Mouse (Mus musculus) kidney, adult 8-10 months (tissue): ENCODE measurements at regions not wholly inside any gene's neighbourhood (a gene's known extent, or its start where the extent isn't known, plus 50 kb on each side); places are given as distances from the start of the nearest gene placed in this dataset.

ENCODE experiments used
- DNase-seq, 2 experiments: peaks; one replicate each; pipeline ENCODE4 v3.0.0; 2022

DNA sequence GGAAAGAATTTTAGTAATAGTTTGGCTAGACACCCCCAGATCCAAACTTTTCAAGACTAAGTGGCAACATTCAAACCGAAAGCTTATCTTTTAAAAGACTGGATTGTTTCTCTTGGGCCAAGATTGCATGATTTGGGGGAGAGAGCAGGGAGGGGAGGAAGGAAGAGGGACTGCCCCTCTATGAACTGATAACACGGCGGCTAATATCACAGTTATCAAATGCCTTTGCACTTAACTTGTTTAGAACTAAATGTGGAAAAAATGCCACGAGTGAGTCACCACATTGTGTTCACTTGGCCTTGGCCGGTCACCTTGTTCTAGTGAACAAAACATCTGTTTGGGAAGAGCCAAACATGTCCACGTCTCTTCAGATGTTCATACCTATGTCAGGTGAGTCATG, 92.3 kb downstream of the Tes start:
- DNase-seq, result no peak

DNA sequence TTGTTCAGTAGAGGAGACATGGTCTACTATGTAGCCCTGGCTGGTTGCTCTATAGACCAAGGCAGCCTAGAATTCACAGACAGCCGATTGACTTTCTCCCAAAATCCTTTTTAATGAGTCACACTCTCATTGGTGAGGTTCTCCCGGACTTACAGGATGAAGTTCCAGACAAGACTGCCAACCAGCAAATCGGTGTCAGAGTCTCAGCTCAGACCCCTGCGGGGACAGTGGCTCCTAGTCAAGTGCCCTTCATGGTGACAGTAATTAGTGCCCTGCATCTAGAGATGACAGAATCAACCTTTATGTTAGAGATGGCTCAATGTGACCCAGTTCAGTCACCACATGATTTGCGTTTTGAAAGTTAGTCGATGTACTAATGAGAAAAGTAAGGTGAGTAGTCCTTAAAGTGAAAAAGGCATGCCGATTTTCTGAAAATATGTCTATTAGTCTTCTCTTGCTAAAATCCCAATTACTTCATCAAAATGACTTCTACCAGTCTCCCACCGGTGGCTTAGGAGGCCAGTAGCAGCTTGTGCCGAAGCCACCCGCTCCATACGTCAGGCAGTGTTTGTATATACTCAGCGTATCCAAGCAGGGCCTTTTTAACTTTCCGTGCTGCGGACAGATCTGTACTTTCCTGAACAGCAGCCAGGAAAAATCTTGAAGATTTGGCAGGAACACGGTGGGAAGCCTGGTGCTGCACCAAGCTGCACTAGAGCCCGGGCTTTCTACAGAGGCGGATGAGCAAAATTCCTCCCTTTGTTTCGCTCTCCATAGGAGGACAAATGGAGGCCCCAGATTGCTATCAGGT, 105.2 kb downstream of the Tes start:
- peak in 1 of 2 experiments; percentile 25 for DNase-seq

DNA sequence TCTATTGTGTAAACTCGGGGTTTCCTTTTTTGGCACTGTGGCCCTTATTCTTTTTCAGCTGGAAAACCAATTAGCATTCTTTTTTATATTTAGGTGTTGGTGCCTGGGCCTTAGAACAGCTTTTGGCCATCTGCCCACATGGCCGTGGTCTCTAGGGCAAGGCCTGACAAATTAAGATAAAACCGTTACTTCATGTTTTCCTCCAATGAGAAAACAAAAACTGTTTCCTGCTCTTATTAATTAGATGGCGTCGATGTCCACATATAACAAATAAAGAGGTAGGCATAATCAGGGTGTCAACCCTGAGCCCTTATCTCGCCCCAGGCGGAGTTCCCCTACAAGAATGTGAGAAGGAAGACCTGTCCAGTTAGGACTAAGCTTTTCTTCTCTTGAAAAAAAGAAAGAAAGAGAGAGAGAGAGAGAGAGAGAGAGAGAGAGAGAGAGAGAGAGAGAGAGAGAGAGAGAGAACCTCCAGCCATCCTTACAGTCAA, 105.9 kb downstream of the Tes start:
- DNase-seq, result peak in 1 of 2 experiments; percentile 17

GRCm38 (mm10) chr6:17171273-17172011, 106.5 kb downstream of the Tes start:
- DNase-seq, result peak; percentile 24 to 36

- no peak for DNase-seq
Observed at GRCm38 (mm10) chr6:17172050-17172449, 107.1 kb downstream of the Tes start.

- peak; percentile 27 to 29 for DNase-seq
Observed at GRCm38 (mm10) chr6:17177153-17177552, 103.8 kb upstream of the Cav2 start.

DNA sequence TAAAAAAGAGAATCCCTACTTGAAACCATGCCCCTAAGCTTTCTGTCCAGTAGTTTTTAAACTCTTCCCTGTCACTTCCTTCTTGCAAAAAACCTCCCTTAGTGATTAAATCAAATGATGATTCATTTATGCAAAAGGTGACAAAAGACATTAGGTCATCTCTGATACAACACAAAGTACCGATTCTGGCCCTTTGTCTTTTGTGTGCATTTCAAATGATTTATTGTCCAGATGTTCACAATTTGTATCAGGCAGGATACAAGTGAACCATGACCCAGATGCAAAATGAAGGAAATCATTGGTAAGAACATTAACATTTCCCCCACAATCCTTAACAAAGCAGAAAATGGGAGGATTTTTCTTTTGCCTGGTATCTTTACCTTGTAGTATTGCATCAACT, 101.5 kb upstream of the Cav2 start:
- DNase-seq, result no peak

GRCm38 (mm10) chr6:17186604-17187003, 94.4 kb upstream of the Cav2 start:
- DNase-seq, result no peak

DNA sequence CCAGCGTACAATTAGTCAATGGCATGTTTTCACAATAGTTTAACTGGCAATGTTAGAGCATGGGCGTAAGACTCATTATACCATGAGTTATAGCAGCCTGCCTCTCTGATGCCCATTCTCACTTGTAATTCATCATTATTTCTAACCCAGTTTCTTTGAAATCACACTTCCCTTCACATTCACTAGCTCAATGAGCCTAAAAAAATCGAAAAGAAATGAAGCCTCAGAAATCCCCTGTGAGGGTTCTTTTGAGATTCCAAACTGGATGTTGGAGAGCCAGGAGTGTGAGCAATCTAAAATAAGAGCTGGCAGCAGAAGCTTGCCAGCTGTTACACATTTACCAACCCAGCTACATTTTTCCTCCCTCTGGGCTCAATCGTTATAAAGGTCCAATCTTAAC, 93.9 kb upstream of the Cav2 start:
- peak; percentile 37 to 38 for DNase-seq

DNA sequence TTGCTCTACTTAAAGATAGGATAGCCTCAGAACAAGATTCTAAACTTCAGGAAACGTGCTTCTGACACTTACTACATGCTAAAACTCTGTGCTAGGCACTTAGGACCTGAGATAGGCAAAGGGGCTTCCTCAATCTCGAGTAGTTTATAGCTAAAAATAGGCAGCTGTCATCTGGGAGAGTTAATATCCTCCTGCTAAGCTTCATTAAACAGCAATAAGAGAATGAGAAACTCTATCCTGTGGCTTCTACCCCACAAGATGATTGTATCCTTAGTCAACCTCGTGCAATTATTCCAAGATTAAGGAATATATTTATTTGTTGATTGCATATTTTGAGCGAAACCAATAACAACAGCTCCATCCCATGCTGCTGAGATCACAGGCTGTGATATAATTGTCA, 85.4 kb upstream of the Cav2 start:
- no peak for DNase-seq

DNA sequence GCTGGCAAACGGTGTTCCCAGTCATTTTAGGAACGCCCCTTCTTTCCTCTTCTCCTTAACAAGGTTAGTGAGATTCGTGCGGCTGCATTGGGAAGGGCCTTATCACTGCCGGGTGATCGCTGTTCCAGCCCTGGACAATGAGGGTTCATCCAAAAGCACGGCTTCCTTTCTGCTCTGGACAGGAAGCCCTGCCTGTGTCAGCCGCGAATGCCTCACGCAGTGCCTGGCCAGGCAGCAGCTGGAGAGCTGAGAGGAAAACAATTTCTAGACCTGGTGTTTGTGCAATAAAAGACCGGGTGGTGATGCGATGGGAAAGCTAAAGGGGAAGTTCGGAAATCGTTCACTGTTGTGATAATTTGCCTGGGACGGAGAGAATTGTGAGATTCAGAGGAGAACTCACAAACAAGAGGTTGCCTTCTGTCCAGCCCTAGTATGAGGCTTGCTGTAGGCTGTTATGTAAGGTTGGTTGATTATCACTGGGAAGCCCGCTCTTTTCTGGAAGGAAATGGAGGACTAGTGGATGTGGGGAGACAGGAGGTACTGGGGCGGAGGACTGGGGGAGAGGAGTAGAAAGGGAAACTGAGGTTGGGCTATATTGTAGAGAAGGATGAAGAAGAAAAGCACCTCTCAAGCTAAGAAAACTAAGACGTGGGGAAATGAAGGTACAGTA, 83.1 kb upstream of the Cav2 start:
- peak; percentile 45 to 47 for DNase-seq

GRCm38 (mm10) chr6:17198876-17199275, 82.1 kb upstream of the Cav2 start:
- DNase-seq, result no peak

- DNase-seq, result no peak
Observed at GRCm38 (mm10) chr6:17201916-17202636, 78.9 kb upstream of the Cav2 start.

GRCm38 (mm10) chr6:17203302-17203701, 77.7 kb upstream of the Cav2 start:
- DNase-seq, result no peak

DNA sequence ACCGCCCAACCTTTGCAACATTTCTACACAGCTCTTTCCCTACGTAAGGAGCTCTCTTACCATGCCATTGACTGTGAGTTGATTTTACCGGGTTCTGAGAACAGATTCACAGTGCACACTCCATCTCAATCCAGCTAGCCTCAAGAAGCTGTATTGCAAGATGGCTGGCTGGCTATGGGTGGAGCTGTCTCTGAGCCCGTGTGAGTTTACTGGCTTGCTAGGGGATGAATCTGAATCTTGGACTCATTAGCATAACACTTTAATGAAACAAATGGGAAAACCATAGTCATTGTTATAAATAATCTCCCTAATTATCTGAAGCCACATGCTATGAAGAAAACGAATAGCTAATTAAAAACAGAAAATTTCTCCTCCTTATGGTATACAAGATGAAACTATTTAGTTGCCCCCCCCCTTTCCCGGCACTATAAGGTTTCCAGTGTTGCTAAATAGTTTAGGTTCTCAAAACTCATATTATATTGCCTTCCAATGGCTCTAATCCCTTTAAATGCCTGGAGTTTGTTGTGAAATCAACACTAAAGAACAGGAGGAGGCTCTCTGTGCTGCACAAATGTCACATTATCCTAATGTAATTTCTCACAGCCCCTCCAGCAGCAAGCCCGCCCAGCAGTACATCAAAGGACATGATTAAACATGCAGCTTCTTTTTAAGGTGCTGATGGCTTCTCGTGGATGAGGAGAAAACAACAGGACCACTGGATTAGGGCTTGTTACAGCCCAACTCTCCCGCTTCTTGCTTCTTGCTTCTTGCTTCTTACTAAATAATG, 76.9 kb upstream of the Cav2 start:
- no peak for DNase-seq

- DNase-seq, result no peak
Observed at GRCm38 (mm10) chr6:17206932-17207331, 74.1 kb upstream of the Cav2 start.

- no peak for DNase-seq
Observed at GRCm38 (mm10) chr6:17209792-17210191, 71.2 kb upstream of the Cav2 start.

DNA sequence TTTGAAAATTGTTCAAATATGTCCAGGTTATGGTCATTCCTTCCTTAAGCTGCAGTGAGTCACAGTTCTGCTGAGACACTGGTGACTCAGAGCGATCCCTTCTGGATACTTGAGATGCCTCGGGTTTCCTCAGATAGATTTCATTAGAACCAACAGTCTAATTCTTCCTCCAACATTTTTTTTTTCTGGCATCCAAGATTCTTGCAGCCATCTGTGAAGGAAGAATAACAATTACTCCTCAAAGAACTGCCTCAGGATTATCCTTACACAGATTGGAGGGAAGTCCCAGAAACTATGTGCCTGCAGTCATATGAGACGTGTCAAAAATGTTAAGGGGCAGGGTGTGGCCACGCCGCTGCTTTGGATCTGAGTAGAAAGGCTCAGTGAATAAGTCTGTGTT, 69.6 kb upstream of the Cav2 start:
- DNase-seq, result no peak

GRCm38 (mm10) chr6:17214774-17215173, 66.2 kb upstream of the Cav2 start:
- DNase-seq, result no peak

DNA sequence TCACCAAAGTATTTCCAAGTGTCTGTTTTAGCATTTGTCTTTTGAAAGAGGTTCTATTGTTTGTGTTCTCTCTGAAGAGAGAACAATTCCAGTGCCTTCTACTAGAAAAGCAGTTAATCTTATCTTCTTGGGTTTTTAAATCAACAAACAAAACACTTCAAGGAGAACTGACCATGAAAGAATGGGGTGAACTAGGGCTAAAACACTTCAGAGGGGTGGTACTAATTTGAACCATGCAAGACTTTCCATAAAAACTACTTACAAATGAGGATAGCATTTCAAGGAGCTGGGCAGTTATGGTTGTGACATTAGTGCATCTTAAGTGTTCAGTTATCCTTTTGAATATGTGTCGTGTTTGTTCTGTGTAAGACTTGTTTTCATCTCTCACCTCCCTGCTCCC, 64.5 kb upstream of the Cav2 start:
- DNase-seq, result no peak

- DNase-seq, result no peak
Observed at GRCm38 (mm10) chr6:17223744-17224143, 57.2 kb upstream of the Cav2 start.

GRCm38 (mm10) chr6:17224852-17225251, 56.1 kb upstream of the Cav2 start:
- peak; percentile 24 for DNase-seq
